Mouse (Mus musculus) cerebellum, adult 18-20 months (tissue): Measurements from ENCODE around the gene Olfr549.
A peak's percentile ranks its signal among the peaks of the same experiment; 100 is the strongest.

Experiments used
- DNase-seq, 2 experiments: peaks; one replicate each; pipeline ENCODE4 v3.0.0; 2021

The Olfr549 gene

GRCm38 (mm10) chr7:102597378-102598031, 47.8 kb downstream of the Olfr549 start, which contains the start of gene Olfr552:
TSS of gene Olfr552 (plus strand) at chr7:102597770.
- DNase-seq: peak in 1 of 2 experiments; percentile 9
